Comparison of ENCODE assay signal across 8 mouse cellular contexts in the genomic region with DNA sequence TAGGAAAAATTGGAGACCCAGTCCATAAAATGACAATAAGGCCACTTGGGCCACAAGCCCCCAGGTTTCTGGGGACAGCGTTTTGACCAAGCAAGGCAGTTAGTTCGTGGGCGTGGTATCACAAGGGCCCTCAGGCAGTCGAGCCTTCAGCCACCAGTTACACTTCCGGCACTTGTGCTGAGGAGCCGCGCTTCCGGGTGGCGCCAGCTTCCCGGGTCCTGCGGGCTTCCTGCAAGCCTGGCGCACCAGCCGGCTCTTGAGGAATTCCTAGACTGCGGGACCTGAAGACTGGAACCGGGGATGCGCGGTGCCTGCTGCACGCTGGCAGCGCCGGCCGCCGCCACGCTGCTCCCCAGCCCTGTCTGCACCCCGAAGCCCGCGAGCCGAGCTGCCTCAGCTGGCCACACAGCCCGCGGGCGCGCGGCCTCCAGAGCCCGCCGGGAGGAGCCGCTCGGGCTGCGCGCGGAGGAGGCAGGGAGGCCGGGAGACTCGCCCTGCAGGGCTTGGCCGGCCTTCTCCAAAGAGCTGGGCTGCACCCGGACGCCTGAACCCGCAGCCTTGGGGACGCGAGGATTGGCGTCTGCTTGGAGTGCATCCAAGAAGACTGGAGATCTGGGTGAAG. TPM values are rescaled to one million over a fixed set of nuclear protein-coding genes. Genes with fewer than 3 reads are reported as not detected.
DNase-seq lines count a peak whose midpoint lies in the region; ATAC-seq and TF ChIP-seq lines count a peak whose summit lies in the region.

No protein-coding gene starts in this region.

- 0 out of 2 replicates have a peak, but pooled peaks have one; percentile 41 for TF ChIP-seq EP300 in heart, adult 2 months (IDR thresholded peaks at IDR 0.05; ENCODE audit: insufficient read depth, low read depth, low read length)

- no peaks in the 10 kb centered on the region for H3K9me3 ChIP-seq in embryonic facial prominence, embryonic 13.5 days
- no peaks in the 10 kb centered on the region for H3K9me3 ChIP-seq in limb, embryonic 13.5 days
- no peaks in the 10 kb centered on the region for H3K9me3 ChIP-seq in midbrain, embryonic 15.5 days

- H3K4me3 ChIP-seq in embryonic facial prominence, embryonic 13.5 days, result peak overlapping the region; percentile 71
- H3K4me3 ChIP-seq in heart, adult 2 months, result peak overlapping the region; percentile 75
- peak overlapping the region; percentile 74 for H3K4me3 ChIP-seq in limb, embryonic 13.5 days
- H3K4me3 ChIP-seq in midbrain, embryonic 15.5 days, result peak overlapping the region; percentile 72

- intact Hi-C loops in heart, adult 2 months (cut with DNase I), result loop anchor here (1.0 to 10.0 kb wide), 4 partner anchors 108 to 341 kb away; a partner anchor contains a TSS

- ATAC-seq in embryonic facial prominence, embryonic 13.5 days (ENCODE audit: insufficient number of reproducible peaks, insufficient read depth, low FRiP score, low TSS enrichment, low read depth), result peak; percentile 56; the same call in 1 of the 2 replicates
- ATAC-seq in limb, embryonic 13.5 days (ENCODE audit: low FRiP score, low read depth), result peak; percentile 74
- ATAC-seq in midbrain, embryonic 15.5 days (replicated peaks), result peak; percentile 66

- H3K79me2 ChIP-seq in heart, adult 2 months (replicated peaks; ENCODE audit: control insufficient read depth, insufficient read depth, low read length), result 0 out of 2 replicates have a peak, but pooled peaks cover 1% of the 10 kb centered on the region

- WGBS in embryonic facial prominence, embryonic 13.5 days, result under 1% methylated on average over 48 of the region's 48 CpGs
- under 1% methylated on average over 48 of the region's 48 CpGs for WGBS in heart, adult 2 months
- 0% methylated on average over 48 of the region's 48 CpGs for WGBS in limb, embryonic 13.5 days
- under 1% methylated on average over 48 of the region's 48 CpGs for WGBS in midbrain, embryonic 15.5 days

- peak overlapping the region; percentile 68 for H3K27ac ChIP-seq in embryonic facial prominence, embryonic 13.5 days
- peak overlapping the region; percentile 82 for H3K27ac ChIP-seq in heart, adult 2 months
- peak overlapping the region; percentile 79 for H3K27ac ChIP-seq in limb, embryonic 13.5 days
- H3K27ac ChIP-seq in midbrain, embryonic 15.5 days, result peak overlapping the region; percentile 96

- H3K4me1 ChIP-seq in embryonic facial prominence, embryonic 13.5 days, result peaks cover 9% of the 10 kb centered on the region
- H3K4me1 ChIP-seq in heart, adult 2 months (ENCODE audit: control insufficient read depth, insufficient read depth, low read length), result peaks cover 3% of the 10 kb centered on the region
- H3K4me1 ChIP-seq in limb, embryonic 13.5 days, result peaks cover 20% of the 10 kb centered on the region
- H3K4me1 ChIP-seq in midbrain, embryonic 15.5 days, result peaks cover 18% of the 10 kb centered on the region

- DNase-seq in 3T3-L1 (ENCODE audit: low read depth, low spot score), result peak; percentile 86
- peak; percentile 84 to 88 for DNase-seq in adrenal gland, postnatal 36 days
- peak; percentile 86 to 91 for DNase-seq in heart, adult 2 months
- peak; percentile 74 to 78 for DNase-seq in kidney, adult 8-10 months
- peak; percentile 72 to 77 for DNase-seq in spleen, adult 18-20 months

- H3K27me3 ChIP-seq in embryonic facial prominence, embryonic 13.5 days, result peaks cover 38% of the 10 kb centered on the region
- 0 out of 2 replicates have a peak, but pooled peaks cover 1% of the 10 kb centered on the region for H3K27me3 ChIP-seq in heart, adult 2 months (ENCODE audit: control insufficient read depth, insufficient read depth, low read length)
- H3K27me3 ChIP-seq in limb, embryonic 13.5 days, result peaks cover 35% of the 10 kb centered on the region
- peaks cover 13% of the 10 kb centered on the region for H3K27me3 ChIP-seq in midbrain, embryonic 15.5 days (replicated peaks)

- TF ChIP-seq CTCF in heart, adult 2 months (IDR thresholded peaks at IDR 0.05), result peak; percentile 33

- H3K36me3 ChIP-seq in embryonic facial prominence, embryonic 13.5 days, result no peaks in the 10 kb centered on the region
- peaks cover 6% of the 10 kb centered on the region for H3K36me3 ChIP-seq in heart, adult 2 months (ENCODE audit: control insufficient read depth, insufficient read depth, low read length)
- H3K36me3 ChIP-seq in limb, embryonic 13.5 days, result no peaks in the 10 kb centered on the region
- no peaks in the 10 kb centered on the region for H3K36me3 ChIP-seq in midbrain, embryonic 15.5 days (replicated peaks)

- peak overlapping the region; percentile 78 for H3K9ac ChIP-seq in embryonic facial prominence, embryonic 13.5 days
- peak overlapping the region; percentile 90 for H3K9ac ChIP-seq in heart, adult 2 months (ENCODE audit: low read depth, low read length)
- peak overlapping the region; percentile 88 for H3K9ac ChIP-seq in limb, embryonic 13.5 days
- H3K9ac ChIP-seq in midbrain, embryonic 15.5 days, result peak overlapping the region; percentile 80

- peak; percentile 62; the same call in 1 of the 2 replicates for TF ChIP-seq POLR2A in heart, adult 2 months (IDR thresholded peaks at IDR 0.05; ENCODE audit: insufficient read depth, low read depth, low read length)

- peak overlapping the region; percentile 90 for H3K4me2 ChIP-seq in embryonic facial prominence, embryonic 13.5 days
- peak overlapping the region; percentile 88 for H3K4me2 ChIP-seq in limb, embryonic 13.5 days (replicated peaks)
- H3K4me2 ChIP-seq in midbrain, embryonic 15.5 days, result peak overlapping the region; percentile 86

RNA-seq across cellular contexts. Expression of a gene that starts 3.8 kb away (rescaled TPM):
- total RNA-seq in adrenal gland, postnatal 36 days (2021), result 10 to 100 TPM; 17.1 to 21.3 TPM
- 22.2 and 25.6 TPM in 2 replicates for polyA plus RNA-seq in embryonic facial prominence, embryonic 13.5 days (2015; fragmentation: Nextera tagmentation; extraction: Ambion mirVana)
- 10 to 100 TPM; 14.0 to 15.7 TPM for total RNA-seq in heart, adult 2 months (2021)
- 1.7 and 3.9 TPM in 2 replicates for polyA plus RNA-seq in heart, adult 2 months (2012; rRNA removed)
- 24.1 and 26.0 TPM in 2 replicates for polyA plus RNA-seq in limb, embryonic 13.5 days (2015; fragmentation: Nextera tagmentation; extraction: Ambion mirVana)
- 31.0 and 33.0 TPM in 2 replicates for polyA plus RNA-seq in midbrain, embryonic 15.5 days (2015; fragmentation: Nextera tagmentation; extraction: Ambion mirVana)

RNA-seq across cellular contexts. Expression of a gene that starts 7.0 kb away (rescaled TPM):
- total RNA-seq in adrenal gland, postnatal 36 days (2021), result not detected
- polyA plus RNA-seq in embryonic facial prominence, embryonic 13.5 days (2015; fragmentation: Nextera tagmentation; extraction: Ambion mirVana), result 0.53 TPM in 1 of 2 replicates, not detected in the other
- not detected for total RNA-seq in heart, adult 2 months (2021)
- polyA plus RNA-seq in heart, adult 2 months (2012; rRNA removed), result not detected in 2 replicates
- polyA plus RNA-seq in limb, embryonic 13.5 days (2015; fragmentation: Nextera tagmentation; extraction: Ambion mirVana), result not detected in 2 replicates
- not detected in 2 replicates for polyA plus RNA-seq in midbrain, embryonic 15.5 days (2015; fragmentation: Nextera tagmentation; extraction: Ambion mirVana)

Comparison
In these comparisons a context has a peak if more than half of its experiments do, and no peak if none do; other contexts are left out.
1. Peak in every context shown above with its lines: DNase-seq, ATAC-seq, H3K4me3 ChIP-seq and H3K27ac ChIP-seq.